Mouse (Mus musculus): ENCODE measurements around the gene Slc24a5. TPM values are rescaled to one million over a fixed set of nuclear protein-coding genes. Genes with fewer than 3 reads are reported as not detected.

Slc24a5 gene
- polyA plus RNA-seq (2016; fragmentation: Nextera tagmentation; extraction: Ambion mirVana): 3.5 and 5.1 TPM in 2 replicates

DNA sequence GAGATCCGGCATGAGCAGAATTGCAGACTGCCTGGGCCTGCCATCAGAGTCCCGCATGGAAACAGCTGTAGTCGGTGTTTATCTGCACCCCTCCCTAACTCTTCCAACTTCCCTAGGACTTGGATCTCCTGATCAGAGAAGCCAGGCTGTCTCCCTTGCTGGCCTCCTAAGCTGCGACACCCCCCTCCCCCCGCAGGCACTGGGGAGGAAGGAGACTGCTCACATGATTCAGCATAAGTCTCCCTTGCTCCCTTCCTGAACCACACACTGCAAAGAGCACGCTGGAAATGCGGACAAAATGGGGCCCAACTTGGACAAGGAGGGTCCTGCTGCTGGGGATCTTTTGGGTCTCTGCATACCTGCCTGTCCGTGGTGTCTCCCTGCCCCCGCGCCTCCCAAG lies at the start of gene Slc24a5:
Gene Slc24a5 (plus strand): TSS at position 231 of the 400 bp plus-strand sequence.
- no peak within 1 kb of the TSS for H3K4me3 ChIP-seq
- no peak within 1 kb of the TSS; the same call in 1 of the 2 replicates for H3K27ac ChIP-seq (replicated peaks)
- WGBS: 81% methylated on average over 10 of the region's 10 CpGs
- no peaks in the 10 kb centered on the region for H3K27me3 ChIP-seq (ENCODE audit: low read depth, poor library complexity, severe bottlenecking)
- H3K9me3 ChIP-seq (replicated peaks): no peaks in the 10 kb centered on the region
- H3K4me1 ChIP-seq: 0 out of 2 replicates have a peak, but pooled peaks cover 4% of the 10 kb centered on the region
- H3K36me3 ChIP-seq: no peaks in the 10 kb centered on the region
- no peak for DNase-seq (ENCODE audit: low spot score)

DNA sequence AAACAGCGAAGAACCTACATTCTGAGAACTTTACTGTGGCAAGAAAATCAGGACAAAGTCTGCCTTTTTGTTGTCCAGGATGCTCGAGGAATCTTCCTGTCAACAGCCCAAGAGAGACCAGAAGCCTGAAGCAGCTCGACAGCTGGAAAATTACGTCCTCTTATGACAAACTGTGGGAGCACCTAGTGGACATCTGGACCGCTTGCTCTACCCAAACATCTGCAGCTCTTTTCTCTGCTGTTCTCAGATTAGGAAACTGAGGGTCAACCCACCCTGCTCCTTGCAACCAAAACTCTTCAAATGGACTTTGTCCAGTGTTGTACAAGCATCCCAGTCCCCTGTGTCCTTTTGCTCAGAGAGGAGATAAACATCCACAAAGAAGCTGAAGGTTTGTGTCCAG lies 43.5 kb upstream of the Slc24a5 start:
- Histone ChIP-seq H3K4me1 (no peaks in the 10 kb centered on the region), H3K27ac (replicated peaks) (no peak overlapping the region), H3K4me3 (no peak overlapping the region), H3K36me3 (no peaks in the 10 kb centered on the region), H3K27me3 (ENCODE audit: low read depth, poor library complexity, severe bottlenecking) (no peaks in the 10 kb centered on the region), H3K9me3 (replicated peaks) (no peaks in the 10 kb centered on the region)
- DNase-seq (ENCODE audit: low spot score): no peak
- WGBS: 79% methylated on average over 5 of the region's 5 CpGs

DNA sequence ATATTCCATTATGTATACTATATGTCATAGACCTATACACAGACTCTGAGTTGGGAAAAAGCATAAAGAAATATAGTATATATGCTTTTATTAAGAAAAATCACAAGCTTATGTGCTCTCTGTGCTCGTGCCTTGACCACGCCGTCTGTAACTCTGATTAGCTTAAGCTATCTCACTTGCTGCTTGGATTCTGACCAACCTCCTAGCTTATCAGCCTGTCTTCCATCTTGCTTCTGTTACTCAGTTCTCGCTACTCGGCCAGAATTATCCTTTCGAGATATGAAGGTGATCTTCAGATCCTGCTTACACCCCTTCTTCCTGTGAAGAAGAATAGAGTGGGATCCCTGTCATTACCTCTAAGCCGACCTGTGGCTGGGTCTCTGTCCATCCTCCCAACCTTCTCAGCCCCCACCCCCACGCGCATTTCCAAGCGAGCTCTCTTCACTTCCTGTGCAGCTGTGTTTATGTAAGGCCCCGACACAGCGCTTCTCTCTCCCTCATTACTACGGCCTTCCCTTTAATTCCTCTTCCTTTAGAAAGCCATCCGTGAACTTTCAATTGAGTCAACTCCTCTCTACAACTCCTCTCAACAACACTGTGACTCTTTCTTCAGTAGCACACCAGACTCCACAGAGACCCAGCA lies 41.4 kb upstream of the Slc24a5 start:
- Histone ChIP-seq H3K27ac (replicated peaks) (no peak overlapping the region), H3K4me1 (peaks cover 3% of the 10 kb centered on the region; the same call in 1 of the 2 replicates), H3K36me3 (no peaks in the 10 kb centered on the region), H3K4me3 (no peak overlapping the region), H3K27me3 (ENCODE audit: low read depth, poor library complexity, severe bottlenecking) (no peaks in the 10 kb centered on the region), H3K9me3 (replicated peaks) (no peaks in the 10 kb centered on the region)
- WGBS: 76% methylated on average over 14 of the region's 14 CpGs
- DNase-seq (ENCODE audit: low spot score): no peak

DNA sequence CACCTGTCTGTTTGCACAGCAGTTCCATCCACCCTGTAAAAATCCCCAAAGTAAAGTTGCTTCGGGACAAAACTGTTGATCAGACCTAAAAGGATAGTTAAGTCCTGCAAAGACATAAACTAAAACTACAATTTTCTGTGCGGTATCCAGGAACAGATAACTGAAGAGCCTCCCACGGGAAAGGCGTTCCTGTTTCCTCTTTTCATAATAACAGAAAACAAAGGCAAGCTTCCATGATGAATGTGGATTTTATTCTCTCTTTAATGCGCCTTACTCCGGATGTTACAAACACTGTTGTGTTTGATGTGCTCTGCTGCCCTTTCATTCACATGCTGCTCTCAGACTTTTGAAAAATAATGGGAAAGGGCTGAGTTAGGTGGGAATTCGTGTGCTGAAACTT lies 37.3 kb upstream of the Slc24a5 start:
- Histone ChIP-seq H3K4me1 (peaks cover 3% of the 10 kb centered on the region; the same call in 1 of the 2 replicates), H3K36me3 (no peaks in the 10 kb centered on the region), H3K4me3 (no peak overlapping the region), H3K27ac (replicated peaks) (no peak overlapping the region), H3K27me3 (ENCODE audit: low read depth, poor library complexity, severe bottlenecking) (no peaks in the 10 kb centered on the region), H3K9me3 (replicated peaks) (no peaks in the 10 kb centered on the region)
- DNase-seq (ENCODE audit: low spot score): no peak
- 77% methylated on average over 7 of the region's 7 CpGs for WGBS

DNA sequence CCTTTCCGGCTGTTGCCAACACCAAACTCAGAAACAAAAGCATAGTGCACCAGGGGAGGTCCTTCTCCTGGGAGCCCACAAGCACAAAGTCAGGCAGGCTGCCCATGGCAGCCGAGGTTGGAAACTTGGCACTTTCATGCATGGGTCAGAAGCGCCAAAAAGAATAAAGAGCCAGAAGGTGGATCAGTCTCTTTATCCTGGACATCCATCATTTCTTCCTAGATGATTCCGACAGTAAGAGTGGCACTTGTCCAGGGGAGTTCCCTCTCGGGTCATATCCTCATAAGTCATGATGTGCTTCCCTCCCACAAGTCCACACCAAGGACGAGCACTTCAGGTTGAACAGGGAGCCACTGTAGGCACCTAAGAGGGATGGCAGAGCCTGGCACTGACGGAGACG lies 36.8 kb upstream of the Slc24a5 start:
- Histone ChIP-seq H3K4me3 (no peak overlapping the region), H3K4me1 (peaks cover 3% of the 10 kb centered on the region; the same call in 1 of the 2 replicates), H3K27me3 (ENCODE audit: low read depth, poor library complexity, severe bottlenecking) (no peaks in the 10 kb centered on the region), H3K36me3 (no peaks in the 10 kb centered on the region), H3K9me3 (replicated peaks) (no peaks in the 10 kb centered on the region), H3K27ac (replicated peaks) (no peak overlapping the region)
- WGBS: 79% methylated on average over 8 of the region's 8 CpGs
- DNase-seq (ENCODE audit: low spot score): no peak

DNA sequence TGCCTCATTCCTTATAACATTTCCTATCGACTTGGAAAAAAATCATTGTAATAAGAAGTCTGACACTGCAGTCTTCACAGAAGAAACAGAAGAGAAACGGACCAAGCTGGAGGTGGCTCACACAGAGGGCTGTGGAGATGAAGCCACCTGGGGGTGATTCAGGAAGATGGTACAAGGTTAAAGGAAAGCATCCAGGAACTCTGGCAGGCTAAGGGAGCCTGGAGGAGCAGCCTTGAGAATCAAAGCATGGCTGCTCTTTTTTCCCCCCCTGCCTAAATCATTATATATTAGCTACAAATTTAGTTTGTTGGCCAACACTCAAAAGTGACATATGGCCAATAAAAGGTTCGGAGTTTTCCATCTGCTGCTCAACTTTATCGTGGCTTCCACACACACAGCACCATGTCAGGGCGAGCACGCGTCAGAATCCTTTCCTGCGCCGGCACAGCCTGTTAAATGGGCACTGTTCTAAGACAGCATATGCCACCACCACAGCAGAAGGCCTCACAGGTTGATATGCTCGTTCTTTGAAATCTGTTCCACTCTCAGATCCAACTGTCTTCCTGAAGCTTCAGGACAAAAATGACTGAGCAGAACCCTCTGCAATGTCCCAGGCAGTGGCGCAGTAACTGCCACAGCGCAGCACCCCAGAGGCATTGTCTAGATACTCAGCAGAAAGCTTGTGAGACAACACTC lies 36.2 kb upstream of the Slc24a5 start:
- Histone ChIP-seq H3K4me3 (no peak overlapping the region), H3K27me3 (ENCODE audit: low read depth, poor library complexity, severe bottlenecking) (no peaks in the 10 kb centered on the region), H3K36me3 (no peaks in the 10 kb centered on the region), H3K27ac (replicated peaks) (no peak overlapping the region), H3K4me1 (peaks cover 3% of the 10 kb centered on the region; the same call in 1 of the 2 replicates), H3K9me3 (replicated peaks) (no peaks in the 10 kb centered on the region)
- WGBS: 93% methylated on average over 12 of the region's 12 CpGs
- DNase-seq (ENCODE audit: low spot score): no peak

DNA sequence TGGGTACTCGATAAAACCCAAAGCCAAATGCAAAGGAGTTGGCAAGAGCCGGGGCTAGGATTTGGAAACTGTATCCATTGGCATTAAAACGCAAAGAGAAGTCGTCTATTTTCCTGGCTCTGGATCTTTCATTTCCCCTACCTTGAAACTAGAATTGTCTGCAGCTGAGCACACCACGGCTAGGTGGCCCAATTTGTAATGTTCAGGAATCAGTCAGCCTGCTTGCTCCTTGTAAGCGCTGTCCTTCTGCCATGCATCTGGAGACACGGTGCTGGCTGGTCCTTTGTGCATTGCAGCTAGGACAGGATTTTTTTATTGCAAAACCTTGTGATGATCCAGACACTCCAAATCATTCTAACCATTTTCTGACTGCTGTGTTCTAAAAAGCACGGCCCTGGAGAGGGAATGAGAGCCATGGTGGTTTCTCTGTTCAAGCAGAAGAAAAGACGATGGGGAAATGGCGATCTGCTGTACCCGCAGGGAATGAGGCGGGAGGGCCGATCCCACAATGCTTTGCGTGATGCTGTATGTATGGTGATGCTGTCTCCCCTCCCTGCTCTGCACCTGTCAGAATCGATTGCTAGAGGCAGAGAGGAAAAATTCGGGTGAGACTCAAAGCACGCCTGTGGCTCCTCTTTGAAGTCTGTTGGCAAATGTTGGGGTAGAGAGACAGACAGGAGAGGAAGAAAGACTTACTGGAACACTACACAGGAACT lies 35.5 kb upstream of the Slc24a5 start:
- Histone ChIP-seq H3K4me1 (peaks cover 3% of the 10 kb centered on the region; the same call in 1 of the 2 replicates), H3K27me3 (ENCODE audit: low read depth, poor library complexity, severe bottlenecking) (no peaks in the 10 kb centered on the region), H3K36me3 (no peaks in the 10 kb centered on the region), H3K9me3 (replicated peaks) (no peaks in the 10 kb centered on the region), H3K27ac (replicated peaks) (no peak overlapping the region), H3K4me3 (no peak overlapping the region)
- WGBS: 85% methylated on average over 17 of the region's 17 CpGs
- DNase-seq (ENCODE audit: low spot score): no peak

DNA sequence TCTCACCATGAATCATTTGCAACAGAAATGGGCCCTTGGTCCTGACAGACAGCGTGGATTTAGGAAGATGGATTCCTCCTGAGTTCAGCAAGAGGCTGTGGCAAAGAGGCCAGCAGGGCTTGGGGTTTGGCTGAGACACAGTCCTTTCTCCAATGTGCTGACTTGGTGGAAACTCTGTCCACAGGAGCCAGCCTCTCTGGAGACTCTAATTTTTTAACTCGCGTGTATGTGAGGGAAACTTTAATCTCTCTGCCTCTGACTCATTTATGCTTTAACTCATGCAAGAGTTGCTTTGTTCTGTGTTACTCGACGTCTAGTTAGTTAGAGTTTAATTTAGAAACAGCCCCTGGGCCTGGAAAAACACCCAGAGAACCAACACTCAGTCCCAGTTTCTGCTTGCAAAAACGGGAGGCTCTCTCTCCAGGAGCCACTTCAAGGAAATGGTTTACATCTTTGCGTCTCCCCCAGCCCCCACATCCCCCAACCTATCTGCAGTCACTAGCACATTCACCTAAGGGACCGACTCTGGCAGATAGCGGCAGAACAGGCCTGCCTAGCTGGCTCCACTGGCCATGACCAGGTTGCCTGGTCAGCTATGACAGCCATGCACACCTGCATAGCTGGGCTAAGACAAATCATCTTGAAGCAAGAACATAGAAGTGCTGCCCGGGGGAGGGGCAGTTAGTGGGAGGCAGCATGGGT lies 34.7 kb upstream of the Slc24a5 start:
- peaks cover 3% of the 10 kb centered on the region; the same call in 1 of the 2 replicates for H3K4me1 ChIP-seq
- H3K36me3 ChIP-seq: no peaks in the 10 kb centered on the region
- H3K9me3 ChIP-seq (replicated peaks): no peaks in the 10 kb centered on the region
- no peaks in the 10 kb centered on the region for H3K27me3 ChIP-seq (ENCODE audit: low read depth, poor library complexity, severe bottlenecking)
- H3K27ac ChIP-seq (replicated peaks): no peak overlapping the region
- DNase-seq (ENCODE audit: low spot score): no peak
- WGBS: 84% methylated on average over 10 of the region's 10 CpGs
- H3K4me3 ChIP-seq: no peak overlapping the region

DNA sequence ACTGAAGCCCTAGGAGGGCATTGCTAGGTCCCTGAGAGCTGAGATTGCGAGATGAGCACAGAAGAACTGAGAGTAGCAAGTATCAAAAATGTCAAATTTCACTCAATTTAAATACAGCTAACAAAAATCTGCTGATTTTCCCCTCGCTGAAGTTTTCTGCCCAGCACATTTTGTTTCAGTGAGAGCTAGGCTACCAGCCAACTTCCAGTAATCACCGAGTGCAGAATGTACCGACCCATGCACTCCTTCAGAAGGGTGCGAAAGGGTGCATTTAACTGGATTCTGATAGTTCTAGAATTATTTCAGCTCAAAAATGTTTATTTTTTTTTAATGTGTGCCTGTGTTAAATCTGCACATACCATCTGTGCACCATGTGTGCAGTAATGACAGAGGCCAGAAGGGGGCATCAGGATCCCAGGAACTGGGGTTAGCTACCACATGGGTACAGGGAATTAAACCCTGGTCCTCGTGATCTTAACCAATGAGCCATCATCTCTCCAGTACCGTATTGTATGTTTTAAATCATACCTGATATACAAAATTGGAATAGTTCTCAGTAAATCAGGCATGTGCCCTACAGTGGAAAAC lies 12.5 kb upstream of the Slc24a5 start:
- no peaks in the 10 kb centered on the region for H3K27me3 ChIP-seq (ENCODE audit: low read depth, poor library complexity, severe bottlenecking)
- no peak for DNase-seq (ENCODE audit: low spot score)
- H3K36me3 ChIP-seq: no peaks in the 10 kb centered on the region
- 91% methylated on average over 7 of the region's 7 CpGs for WGBS
- H3K9me3 ChIP-seq (replicated peaks): no peaks in the 10 kb centered on the region
- no peak overlapping the region for H3K27ac ChIP-seq (replicated peaks)
- H3K4me3 ChIP-seq: no peak overlapping the region
- no peaks in the 10 kb centered on the region for H3K4me1 ChIP-seq

DNA sequence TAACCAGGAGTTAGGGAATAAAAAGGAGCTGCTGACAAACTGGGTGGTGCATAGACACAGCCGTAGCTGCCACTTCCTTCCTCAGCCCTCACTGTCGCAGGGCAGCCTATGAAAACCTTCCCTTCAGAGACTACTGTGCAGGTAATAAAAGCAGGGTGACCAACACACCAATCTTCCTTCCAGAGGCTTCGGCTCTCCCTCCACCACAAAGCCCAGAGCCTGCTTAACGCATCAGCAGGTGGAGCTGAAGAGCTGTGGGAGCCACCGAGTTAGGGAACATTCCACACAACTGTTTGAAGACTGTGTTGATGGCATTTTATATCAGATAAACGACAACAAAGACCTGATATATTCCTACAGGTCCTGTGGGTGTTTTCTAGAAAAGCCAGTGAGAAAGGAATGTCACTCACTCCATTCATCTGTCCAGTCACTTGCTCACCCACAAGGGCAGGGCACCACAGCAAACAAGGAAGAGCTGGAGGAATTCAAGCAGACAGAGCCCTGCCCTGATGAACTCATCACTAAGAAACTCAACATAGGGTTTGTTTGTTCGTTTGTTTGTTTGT lies 10.6 kb upstream of the Slc24a5 start:
- DNase-seq (ENCODE audit: low spot score): no peak
- H3K27me3 ChIP-seq (ENCODE audit: low read depth, poor library complexity, severe bottlenecking): no peaks in the 10 kb centered on the region
- H3K27ac ChIP-seq (replicated peaks): no peak overlapping the region
- H3K9me3 ChIP-seq (replicated peaks): no peaks in the 10 kb centered on the region
- no peak overlapping the region for H3K4me3 ChIP-seq
- H3K36me3 ChIP-seq: no peaks in the 10 kb centered on the region
- H3K4me1 ChIP-seq: no peaks in the 10 kb centered on the region
- WGBS: 55% methylated on average over 7 of the region's 7 CpGs

DNA sequence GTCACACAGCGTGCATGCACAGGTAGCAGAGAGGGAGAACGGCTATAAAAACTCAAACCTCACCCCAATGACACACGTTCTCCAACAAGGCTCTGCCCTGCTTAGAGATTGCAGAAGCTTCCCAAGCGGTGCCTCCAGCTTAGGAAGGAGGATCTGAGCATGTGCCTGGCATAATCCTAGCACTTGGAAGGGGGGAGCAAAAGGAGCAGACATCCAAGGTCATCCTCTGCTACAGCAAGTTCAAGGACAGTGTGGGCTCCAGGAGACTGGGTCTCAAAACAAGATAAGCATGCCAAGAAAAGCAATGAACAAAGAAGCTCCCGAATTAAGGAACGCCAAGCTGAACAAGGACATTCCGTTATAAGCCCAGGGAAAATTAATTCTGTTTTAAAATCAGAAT lies 6.5 kb upstream of the Slc24a5 start:
- H3K27me3 ChIP-seq (ENCODE audit: low read depth, poor library complexity, severe bottlenecking): no peaks in the 10 kb centered on the region
- no peaks in the 10 kb centered on the region for H3K4me1 ChIP-seq
- H3K4me3 ChIP-seq: no peak overlapping the region
- H3K36me3 ChIP-seq: no peaks in the 10 kb centered on the region
- no peaks in the 10 kb centered on the region for H3K9me3 ChIP-seq (replicated peaks)
- no peak for DNase-seq (ENCODE audit: low spot score)
- no peak overlapping the region for H3K27ac ChIP-seq (replicated peaks)
- 92% methylated on average over 7 of the region's 7 CpGs for WGBS

DNA sequence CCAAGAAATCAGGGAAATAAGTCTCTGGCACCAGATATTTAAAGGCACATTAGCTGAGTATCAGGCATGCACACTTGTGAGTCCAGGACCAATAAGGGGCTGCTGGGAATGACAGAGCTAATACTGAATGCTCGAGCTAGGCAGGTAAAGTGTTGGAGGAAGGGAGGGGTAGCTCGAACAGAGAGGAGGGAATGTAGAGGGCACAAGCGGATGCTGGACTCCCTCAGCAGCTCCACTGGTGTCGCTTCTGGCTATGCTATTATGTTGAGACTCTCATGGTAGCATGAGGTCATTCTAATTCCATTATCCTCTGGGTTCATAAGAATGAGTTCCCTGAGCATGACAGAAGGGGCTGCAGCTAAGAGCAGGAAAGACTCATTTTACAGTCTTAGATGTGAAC lies 5.0 kb upstream of the Slc24a5 start:
- WGBS: 68% methylated on average over 4 of the region's 4 CpGs
- no peaks in the 10 kb centered on the region for H3K36me3 ChIP-seq
- no peak overlapping the region for H3K4me3 ChIP-seq
- H3K4me1 ChIP-seq: 0 out of 2 replicates have a peak, but pooled peaks cover 2% of the 10 kb centered on the region
- no peak for DNase-seq (ENCODE audit: low spot score)
- H3K9me3 ChIP-seq (replicated peaks): no peaks in the 10 kb centered on the region
- no peaks in the 10 kb centered on the region for H3K27me3 ChIP-seq (ENCODE audit: low read depth, poor library complexity, severe bottlenecking)
- H3K27ac ChIP-seq (replicated peaks): no peak overlapping the region
